Mouse (Mus musculus): ENCODE measurements around the gene Ei24.

Gene Ei24

GRCm38 (mm10) chr9:36796781-36797555, at the start of gene Ei24:
Ei24 (minus strand) TSS chr9:36797393.
- peak; percentile 77 to 87 for DNase-seq (ENCODE audit: low spot score in 2 of 2)

GRCm38 (mm10) chr9:36846346-36846745, 49.2 kb upstream of the Ei24 start:
- no peak for DNase-seq (ENCODE audit: low spot score in 2 of 2)

- DNase-seq (ENCODE audit: low spot score in 2 of 2), result no peak
Measured at GRCm38 (mm10) chr9:36833914-36834313, 36.7 kb upstream of the Ei24 start.

- peak; percentile 40 to 46 for DNase-seq (ENCODE audit: low spot score in 2 of 2)
Measured at GRCm38 (mm10) chr9:36833043-36833881, 36.1 kb upstream of the Ei24 start.

GRCm38 (mm10) chr9:36832529-36832928, 35.3 kb upstream of the Ei24 start:
- DNase-seq (ENCODE audit: low spot score in 2 of 2), result peak; percentile 78 to 80

- no peak for DNase-seq (ENCODE audit: low spot score in 2 of 2)
Measured at GRCm38 (mm10) chr9:36831401-36831800, 34.2 kb upstream of the Ei24 start.

- DNase-seq (ENCODE audit: low spot score in 2 of 2), result no peak
Measured at GRCm38 (mm10) chr9:36826612-36827363, 29.6 kb upstream of the Ei24 start.

- DNase-seq (ENCODE audit: low spot score in 2 of 2), result no peak
Measured at GRCm38 (mm10) chr9:36822024-36822423, 24.8 kb upstream of the Ei24 start.

- peak; percentile 63 to 78 for DNase-seq (ENCODE audit: low spot score in 2 of 2)
Measured at GRCm38 (mm10) chr9:36821644-36822000, 24.4 kb upstream of the Ei24 start, which contains the start of gene Fez1. Fez1 (plus strand) TSS chr9:36821864.

- DNase-seq (ENCODE audit: low spot score in 2 of 2), result peak in 1 of 2 experiments; percentile 25
Measured at GRCm38 (mm10) chr9:36820969-36821643, 23.9 kb upstream of the Ei24 start.

GRCm38 (mm10) chr9:36818905-36819304, 21.7 kb upstream of the Ei24 start:
- DNase-seq (ENCODE audit: low spot score in 2 of 2), result no peak

GRCm38 (mm10) chr9:36814486-36814885, 17.3 kb upstream of the Ei24 start:
- DNase-seq (ENCODE audit: low spot score in 2 of 2), result no peak

- no peak for DNase-seq (ENCODE audit: low spot score in 2 of 2)
Measured at GRCm38 (mm10) chr9:36808126-36808785, 11.1 kb upstream of the Ei24 start.

- no peak for DNase-seq (ENCODE audit: low spot score in 2 of 2)
Measured at GRCm38 (mm10) chr9:36805256-36805975, 8.2 kb upstream of the Ei24 start.

GRCm38 (mm10) chr9:36803926-36804325, 6.7 kb upstream of the Ei24 start:
- no peak for DNase-seq (ENCODE audit: low spot score in 2 of 2)

GRCm38 (mm10) chr9:36803386-36803785, 6.2 kb upstream of the Ei24 start:
- no peak for DNase-seq (ENCODE audit: low spot score in 2 of 2)

- DNase-seq (ENCODE audit: low spot score in 2 of 2), result no peak
Measured at GRCm38 (mm10) chr9:36802951-36803350, 5.8 kb upstream of the Ei24 start.

GRCm38 (mm10) chr9:36801961-36802360, 4.8 kb upstream of the Ei24 start:
- no peak for DNase-seq (ENCODE audit: low spot score in 2 of 2)

GRCm38 (mm10) chr9:36796224-36796623, 969 bp downstream of the Ei24 start:
- no peak for DNase-seq (ENCODE audit: low spot score in 2 of 2)

GRCm38 (mm10) chr9:36795556-36795955, 1.6 kb downstream of the Ei24 start:
- no peak for DNase-seq (ENCODE audit: low spot score in 2 of 2)
